Mouse (Mus musculus) G1E (cell line): ENCODE results near the gene Nap1l5.

Experiments
- CTCF ChIP-seq: IDR thresholded peaks from 2 replicates; pipeline ENCODE4 v1.5.1; 2012; ENCODE audit warnings: low read depth, low read length, inconsistent platforms, mixed read lengths
- GATA1 ChIP-seq: IDR thresholded peaks from 2 replicates; pipeline ENCODE4 v1.6.1; 2012; ENCODE audit warnings: borderline replicate concordance, low read length, inconsistent platforms, mixed read lengths
- TAL1 ChIP-seq: conservative IDR thresholded peaks from 2 replicates; pipeline ENCODE4 v1.6.1; 2012; ENCODE audit warnings: low read depth, low read length, inconsistent platforms, mixed read lengths

DNA sequence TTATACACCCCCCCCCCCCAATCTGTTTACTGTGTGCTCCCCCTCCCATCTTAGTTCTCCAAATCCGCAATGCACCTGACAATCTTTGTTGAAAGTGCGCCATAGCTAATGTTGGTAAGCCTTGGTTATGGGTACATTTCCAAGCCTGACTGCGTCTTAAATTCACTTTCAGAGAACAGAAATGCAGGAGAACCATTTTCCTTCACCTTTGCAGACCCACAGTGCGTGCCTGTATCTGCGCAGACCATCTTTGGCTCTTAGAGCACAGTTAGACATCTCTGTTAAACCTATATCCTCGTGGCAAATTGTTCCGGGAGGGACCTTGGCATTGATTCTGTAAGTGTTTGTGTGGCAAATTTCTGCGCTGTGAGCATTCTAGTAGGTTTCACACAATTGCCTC is 460 bp upstream of the Nap1l5 start:
- no peak for TF ChIP-seq CTCF
- no peak for TF ChIP-seq GATA1
- no peak for TF ChIP-seq TAL1
